Mouse (Mus musculus) embryo, embryonic 11 days (tissue): ENCODE results near the gene Pus1.
A peak's percentile ranks its signal among the peaks of the same experiment; 100 is the strongest.
"Not testable (repeated sequence)": the region's sequence is repeated elsewhere in the genome, so short reads cannot be mapped to it uniquely, and the experiment has no call there.

Experiments used
- DNase-seq: peaks from one replicate; pipeline ENCODE4 v3.0.0-alpha.2; 2015

Gene Pus1

DNA sequence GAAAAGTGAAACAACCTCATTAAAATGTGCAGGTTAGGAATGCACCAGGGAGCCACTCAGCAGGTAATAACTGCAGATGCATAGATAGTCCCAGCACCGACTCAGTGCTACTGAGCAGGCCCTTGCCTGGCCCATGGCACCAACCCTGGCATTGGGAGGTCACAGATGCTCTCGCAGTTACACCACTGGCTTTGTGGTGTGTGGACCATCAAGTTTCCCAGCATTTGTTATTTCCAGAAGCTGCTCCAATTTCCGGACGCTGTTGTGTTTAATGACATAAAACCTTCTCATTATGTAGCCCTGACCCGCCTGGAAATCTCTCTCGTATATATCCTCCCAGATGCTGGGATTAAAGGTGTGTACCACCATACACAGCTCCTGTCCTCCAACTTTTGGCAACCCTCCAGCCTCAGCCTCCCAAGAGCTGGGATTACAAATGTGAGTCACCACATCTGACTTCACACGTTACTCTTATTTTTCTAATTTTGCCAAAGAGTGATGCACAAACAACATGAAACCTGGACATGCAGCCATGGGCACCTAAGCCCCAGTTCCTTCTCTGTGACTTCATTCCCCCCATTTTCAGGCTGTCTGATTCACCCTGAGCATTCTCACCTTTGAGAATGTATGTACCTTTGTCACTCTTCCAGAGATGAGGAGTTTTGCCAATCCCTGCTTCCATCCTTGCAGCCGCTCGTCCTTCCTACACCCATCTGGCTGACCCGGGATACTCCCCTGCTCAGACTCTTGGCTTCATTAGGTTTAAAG is 486 bp upstream of the Pus1 start:
- DNase-seq, result no peak

DNA sequence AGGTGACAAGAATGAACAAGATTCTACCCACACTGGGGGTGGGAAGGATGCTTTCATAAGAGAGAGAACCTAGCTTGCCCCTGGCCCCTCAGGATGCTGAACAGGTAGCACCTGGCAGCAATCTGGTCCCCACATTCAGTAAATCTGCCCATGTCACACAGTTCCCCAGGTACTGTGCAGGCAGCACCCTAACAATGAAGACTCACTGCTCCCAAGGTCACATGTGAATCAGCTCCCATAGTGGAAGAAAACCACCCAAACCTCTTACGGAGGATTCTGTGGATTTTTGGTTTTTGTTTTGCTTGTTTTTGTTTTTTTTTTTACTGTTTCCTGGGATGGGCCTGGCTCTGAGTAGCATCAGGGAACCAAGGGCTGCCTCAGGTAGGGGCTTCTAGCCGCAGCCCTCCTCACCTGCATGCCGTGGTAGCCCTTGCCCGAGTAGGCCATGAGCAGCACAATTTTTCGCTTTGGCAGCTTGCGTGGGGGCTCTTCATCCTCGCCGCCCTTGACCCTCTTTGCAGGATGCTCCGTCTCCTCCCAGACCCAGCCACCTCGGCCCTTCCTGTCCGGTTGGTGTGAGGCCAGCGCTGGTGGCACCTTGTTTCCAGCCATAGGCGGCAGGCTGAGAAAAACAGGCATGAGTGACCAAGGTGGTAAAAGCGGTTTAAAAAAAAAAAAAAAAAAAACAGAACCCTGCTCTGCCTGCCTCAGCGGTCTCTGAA is 1.0 kb downstream of the Pus1 start:
- no peak for DNase-seq

DNA sequence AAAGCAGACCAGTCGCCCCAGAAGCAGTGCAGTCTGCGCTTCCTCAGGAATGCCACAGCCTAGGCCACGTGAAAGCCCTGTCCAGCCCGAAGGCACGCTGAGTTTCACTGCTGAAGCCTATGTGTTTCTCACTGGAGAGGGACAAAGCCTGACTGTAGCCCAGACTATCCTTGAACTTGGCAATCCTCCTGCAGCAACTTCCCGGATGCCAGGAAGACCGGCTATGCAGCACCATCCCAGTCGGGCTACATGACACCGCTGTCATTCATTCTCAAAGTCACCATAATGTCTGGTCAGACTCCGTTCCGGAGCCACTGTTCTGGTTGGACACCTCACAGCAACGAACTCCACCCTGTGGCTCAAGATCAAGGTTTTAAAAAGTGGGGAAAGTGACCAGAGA is 2.2 kb downstream of the Pus1 start:
- DNase-seq, result no peak

DNA sequence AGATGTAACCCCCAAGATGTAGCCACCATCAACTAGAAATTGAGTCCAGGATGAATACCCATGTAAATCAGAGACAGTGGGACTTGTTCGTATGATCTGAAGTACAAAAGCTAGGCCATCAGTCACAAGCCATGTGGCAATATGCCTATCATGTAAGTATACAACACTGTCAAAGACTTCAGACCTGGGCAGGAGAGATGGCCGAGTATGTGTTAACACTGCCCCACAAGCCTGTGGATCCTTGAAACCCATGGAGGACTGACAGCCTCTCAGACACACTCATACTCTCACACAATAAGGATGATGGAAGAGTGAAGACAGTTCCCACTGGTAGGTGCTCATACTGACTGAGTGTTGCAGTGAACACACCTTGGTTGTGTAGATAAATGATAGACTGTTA is 4.3 kb downstream of the Pus1 start:
- no peak for DNase-seq

DNA sequence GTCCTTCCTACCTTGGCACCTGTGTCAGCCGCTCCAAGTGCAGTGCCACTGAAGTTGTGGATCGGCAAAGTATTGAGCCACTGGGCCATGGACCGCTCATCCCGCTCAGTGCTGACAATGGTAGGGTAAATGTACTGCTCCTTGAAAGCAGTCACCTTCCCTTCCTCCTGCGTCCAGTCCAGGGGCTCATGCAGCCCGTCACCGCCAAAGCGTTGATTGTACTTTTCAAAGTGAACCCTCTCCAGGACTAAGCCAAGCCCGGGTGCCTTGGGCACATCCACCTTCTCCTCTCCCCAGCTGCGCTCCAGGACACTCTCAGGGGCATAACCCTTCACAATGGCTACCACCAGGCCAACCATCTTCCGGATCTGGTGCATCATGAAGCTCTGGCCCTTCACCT is 5.9 kb downstream of the Pus1 start:
- no peak for DNase-seq

DNA sequence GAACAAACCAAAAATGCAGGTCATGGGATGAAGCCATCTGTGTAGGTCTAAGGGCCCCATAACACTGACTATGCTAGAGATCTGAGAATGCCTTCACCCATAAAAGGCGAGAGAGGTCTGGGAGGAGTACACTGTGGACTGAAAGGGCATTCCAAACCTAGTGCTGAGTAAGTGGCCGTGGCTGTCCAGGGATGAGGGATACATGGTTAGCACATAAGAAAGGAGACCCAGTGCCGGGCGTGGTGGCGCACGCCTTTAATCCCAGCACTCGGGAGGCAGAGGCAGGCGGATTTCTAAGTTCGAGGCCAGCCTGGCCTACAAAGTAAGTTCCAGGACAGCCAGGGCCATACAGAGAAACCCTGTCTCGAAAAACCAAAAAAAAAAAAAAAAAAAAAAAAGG is 7.5 kb downstream of the Pus1 start:
- not testable (repeated sequence) for DNase-seq

DNA sequence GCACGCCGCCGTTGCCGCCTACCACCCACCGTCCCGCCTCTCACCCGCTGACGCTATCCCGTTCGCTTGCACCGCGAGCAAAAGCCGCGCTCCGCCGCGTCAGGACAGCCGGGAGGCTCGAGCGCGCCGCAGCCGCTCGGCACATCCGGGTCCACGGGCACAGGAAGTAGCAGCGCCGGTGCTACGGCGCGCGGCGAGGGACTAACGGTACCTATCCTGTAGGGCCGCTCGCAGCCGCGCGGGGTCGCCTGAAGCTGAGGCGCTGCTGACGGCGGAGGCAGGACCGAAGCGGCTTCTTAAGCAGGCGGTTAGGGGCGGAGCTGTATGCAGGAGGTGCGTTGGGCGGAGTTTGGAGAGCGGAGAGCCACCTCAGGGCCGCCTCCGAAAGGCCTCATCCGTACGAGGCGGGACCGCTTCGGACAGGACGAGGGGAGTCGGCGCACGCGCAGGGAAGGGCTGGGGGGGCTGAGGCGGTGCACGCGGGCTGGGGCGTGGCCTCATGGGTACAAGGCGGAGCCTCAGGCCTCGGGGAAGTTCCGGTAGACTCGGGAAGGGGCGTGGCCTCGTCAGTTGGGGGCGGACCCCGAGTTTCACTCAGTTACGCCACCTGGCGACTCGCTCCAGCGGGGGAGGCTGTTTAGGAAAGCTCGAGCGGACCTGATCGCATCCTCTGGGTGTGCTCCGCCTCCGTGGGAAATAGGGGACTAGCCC is 9.9 kb downstream of the Pus1 start, which contains the start of gene Ep400:
Gene Ep400 (minus strand): TSS at position 270 of the 711 bp plus-strand sequence.
- peak; percentile 100 for DNase-seq

DNA sequence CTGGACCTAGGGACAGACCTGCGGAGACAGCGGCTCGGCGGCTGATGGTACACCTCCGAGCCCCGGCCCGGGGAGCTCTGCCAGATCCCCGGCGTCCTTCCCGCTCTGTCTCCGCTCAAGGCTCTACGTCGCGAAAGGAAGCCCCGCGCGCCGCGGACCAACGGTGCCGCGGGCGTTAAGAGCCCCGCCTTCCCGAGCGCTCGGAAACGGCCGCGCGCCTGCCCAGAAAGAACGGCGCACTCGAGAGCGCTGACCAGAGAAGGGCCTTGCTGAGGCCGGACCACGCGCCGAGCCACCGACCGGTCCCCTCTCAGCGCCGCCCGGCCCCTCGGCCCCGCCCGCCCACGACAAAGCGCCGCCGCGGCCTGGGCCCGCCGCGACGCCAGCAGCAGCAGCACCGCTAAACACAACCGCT is 10.4 kb downstream of the Pus1 start:
- DNase-seq, result peak; percentile 74

DNA sequence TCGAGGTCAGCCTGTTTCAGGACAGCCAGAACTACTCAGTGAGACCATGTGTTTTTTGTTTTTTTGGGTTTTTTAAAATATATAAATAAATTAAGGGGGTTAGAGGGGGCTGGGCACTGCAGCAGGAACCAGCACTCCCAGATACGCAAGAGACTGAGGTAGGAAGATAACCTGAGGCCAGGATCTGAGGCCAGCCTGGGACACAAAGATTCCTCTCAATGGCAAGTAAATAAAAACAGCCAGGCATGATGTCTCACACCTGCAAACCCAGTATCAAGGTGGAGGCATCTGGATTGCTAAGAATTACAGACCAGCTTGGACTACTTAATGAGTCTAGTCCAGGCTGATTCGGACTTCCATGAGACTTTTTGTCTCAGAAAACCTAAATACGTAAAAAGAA is 11.2 kb downstream of the Pus1 start:
- DNase-seq, result no peak

DNA sequence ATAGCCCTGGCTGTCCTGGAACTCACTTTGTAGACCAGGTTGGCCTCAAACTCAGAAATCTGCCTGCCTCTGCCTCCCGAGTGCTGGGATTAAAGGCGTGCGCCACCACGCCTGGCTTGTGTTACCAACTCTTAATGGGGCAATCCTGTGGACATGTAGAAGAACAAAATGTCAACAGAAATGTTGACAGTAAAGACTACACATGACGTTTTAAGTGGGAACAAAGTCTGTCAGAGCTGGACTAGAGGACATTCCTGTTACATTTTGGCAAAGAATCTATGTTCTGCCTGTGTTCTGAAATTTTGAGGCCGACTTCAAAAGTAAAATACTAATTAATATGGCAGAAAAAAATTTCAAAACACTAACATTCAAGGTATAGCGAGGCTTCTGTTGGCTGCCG is 16.6 kb downstream of the Pus1 start:
- DNase-seq, result no peak

DNA sequence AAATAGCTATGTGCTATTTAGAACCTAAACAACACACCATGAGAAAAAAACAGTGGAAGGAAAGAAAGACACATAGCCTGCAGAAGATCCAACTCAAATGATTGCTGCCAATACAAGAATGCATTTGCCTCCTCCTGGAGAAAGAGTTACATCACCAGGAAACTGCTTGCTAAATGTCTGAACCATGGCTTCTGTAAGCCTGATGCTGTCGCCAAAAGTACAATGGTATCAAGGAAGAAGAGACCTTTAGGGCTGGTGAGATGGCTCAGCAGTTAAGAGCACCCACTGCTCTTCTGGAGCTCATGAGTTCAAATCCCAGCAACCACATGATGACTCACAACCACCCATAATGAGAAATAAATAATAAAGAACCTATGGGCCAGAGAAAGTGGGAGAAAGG is 35.4 kb downstream of the Pus1 start:
- no peak for DNase-seq

DNA sequence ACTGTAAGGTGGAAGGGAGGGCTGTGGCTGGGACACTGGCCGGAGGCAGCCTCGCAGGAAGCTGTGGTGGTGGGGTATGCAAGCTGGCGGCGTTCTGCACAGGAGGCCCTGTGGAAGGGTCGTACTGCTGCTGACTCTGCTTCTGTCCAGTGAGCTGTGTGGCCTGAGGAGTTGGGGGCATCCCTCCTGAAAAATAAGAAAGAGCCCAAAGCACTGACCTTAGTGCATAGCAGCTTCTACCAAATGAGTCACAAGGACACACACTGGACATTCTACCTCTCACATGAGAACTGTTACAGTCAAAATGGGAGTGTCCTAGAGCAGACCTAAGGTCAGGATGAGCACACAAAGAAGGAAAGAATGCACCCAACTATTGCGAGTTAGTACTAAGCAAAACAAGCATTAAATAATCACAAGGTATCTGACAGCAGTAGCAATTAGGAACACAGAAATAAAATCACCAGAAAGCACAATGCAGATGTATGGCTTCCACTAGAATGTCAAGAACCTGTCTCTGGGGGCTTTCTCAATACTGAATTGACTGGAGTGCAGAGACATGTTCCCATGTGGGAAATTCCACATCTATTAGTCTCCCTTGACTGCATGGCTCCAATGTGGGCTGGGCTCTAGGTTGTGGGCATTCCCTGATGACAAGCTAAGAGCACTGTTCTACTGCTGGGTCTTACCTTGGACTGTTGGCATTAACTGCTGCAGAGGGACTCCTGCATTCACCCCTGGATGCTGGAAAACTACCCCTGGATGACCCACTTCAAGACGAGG is 40.8 kb downstream of the Pus1 start:
- DNase-seq, result no peak

DNA sequence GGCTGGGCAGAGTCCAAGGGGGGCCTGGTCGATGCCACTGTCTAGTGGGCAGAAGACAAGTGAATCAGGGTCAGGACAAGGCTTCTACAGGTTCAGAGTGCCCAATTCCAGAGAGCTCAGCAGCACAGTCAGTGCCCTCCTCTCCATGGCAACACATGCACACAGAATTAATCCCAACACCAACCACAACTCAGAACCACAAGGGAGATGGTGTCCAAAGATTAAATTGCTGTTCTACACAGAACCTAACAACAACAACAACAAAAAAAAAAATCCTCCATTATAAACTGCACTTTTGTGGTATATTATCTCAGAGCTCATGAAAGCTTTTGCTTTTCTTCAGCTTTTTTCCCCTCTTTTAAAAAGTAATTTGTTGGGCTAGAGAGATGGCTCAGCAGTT is 44.9 kb downstream of the Pus1 start:
- DNase-seq, result no peak

DNA sequence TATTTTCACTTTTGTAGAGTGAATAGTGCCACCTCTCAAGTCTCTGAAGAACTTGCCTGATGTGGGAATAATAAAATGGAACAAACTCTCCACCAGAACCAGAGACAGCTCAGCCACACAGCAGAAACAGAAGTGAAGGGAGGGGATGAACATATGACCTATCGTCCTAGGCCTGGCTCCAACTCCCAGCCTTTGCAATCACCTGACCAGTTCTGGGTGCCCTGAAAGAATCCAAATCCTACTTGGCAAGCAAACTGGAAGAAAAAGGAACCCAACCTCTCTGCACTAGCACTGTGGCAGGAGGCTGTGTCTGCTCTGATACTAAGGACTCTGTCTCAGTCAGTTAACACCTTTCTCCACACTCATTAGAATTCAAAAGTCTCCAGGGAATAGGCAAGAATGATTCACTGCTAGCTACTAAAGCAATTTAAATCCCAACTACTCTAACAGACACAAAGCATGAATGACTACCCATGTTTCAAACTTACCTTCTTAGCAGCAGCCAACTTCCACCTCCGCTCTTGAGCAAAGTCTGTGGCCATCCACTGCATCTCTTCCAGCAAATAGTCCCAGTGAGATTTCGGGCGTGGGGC is 47.1 kb downstream of the Pus1 start:
- no peak for DNase-seq

DNA sequence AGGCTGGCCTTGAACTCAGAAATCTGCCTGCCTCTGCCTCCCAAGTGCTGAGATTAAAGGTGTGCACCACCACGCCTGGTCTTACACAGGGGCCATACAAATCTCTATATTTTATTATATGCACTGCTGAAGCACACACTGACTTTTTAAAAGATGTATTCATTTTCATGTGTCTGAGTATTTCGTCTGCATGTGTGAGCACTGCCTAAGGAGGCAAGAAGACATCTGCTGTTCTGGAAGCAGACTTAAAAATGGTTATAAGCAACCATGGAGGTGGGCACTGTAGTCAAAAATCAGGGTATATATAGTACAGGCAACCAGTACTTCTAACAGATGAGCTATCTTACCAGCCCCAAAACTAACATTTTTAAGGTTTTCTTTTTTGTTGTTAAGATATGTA is 49.2 kb downstream of the Pus1 start:
- no peak for DNase-seq

DNA sequence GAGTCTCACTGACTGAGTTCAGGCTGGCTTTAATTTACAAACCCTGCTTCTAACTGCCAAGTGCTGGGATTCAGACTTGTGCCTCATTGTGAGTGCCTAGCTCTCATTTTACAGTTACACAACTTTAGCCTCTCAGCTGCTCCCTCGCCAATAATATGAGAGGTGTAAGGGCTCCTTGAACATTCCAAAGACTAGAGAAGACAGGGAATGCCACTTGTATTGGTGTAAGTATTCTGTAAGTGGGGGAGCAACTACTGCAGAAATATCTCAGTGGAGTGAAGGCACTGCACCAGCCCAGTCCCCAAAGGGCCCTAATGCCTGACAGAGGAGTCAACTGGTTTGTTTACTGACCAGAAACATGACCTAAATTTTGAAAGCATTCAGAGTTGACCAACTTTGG is 52.6 kb downstream of the Pus1 start:
- no peak for DNase-seq
